Mouse (Mus musculus): ENCODE results near the gene Dnajb8. TPM values are rescaled to one million over a fixed set of nuclear protein-coding genes. Genes with fewer than 3 reads are reported as not detected.

Dnajb8 gene
- total RNA-seq, 2 experiments from 2014 or later, result not detected

DNA sequence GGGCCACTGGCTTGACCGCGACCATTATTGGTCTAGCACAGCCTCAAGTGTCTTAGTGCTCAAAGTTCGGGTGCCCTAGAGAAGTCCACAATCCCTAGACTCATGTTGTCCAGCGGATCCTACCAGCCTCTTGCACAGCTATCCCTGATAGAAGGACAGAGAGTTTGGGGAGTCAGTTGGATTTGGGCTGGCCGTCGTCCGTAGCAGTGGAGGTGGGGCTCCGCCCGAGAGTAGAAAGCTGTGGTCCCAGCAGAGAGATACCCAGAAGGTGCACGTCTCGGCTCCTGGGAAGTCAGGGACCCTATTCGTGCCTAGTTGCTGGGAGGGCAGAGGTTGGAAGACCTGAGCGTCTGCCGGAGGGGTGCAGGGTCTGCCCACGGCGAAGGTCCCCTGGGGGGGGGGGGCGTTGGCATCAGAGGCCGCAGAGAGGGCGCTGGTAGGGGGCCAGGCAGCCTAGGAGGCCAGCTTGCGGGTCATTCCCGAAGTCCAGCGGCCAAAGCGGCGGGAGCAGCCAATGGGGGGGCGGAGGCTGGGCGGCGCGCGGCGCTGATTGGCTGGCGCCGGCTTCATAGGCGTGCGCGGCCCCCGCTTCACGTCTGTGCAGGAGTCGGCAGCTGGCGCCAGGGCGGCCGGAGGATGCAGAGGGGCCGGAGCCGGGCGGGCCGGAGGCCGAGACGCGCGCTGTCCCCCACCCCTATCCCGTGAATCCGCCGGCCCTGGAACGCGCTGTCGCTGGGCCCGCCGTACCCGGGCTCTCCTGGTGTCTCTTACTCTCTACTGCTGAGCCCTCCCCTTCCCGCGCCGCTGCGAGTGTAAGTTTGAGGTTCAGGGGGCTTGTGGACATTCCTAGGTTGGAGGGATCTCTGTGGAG is 23.8 kb upstream of the Dnajb8 start:
- peak; percentile 52 for ATAC-seq (replicated peaks; ENCODE audit: low FRiP score, poor library complexity, severe bottlenecking)

DNA sequence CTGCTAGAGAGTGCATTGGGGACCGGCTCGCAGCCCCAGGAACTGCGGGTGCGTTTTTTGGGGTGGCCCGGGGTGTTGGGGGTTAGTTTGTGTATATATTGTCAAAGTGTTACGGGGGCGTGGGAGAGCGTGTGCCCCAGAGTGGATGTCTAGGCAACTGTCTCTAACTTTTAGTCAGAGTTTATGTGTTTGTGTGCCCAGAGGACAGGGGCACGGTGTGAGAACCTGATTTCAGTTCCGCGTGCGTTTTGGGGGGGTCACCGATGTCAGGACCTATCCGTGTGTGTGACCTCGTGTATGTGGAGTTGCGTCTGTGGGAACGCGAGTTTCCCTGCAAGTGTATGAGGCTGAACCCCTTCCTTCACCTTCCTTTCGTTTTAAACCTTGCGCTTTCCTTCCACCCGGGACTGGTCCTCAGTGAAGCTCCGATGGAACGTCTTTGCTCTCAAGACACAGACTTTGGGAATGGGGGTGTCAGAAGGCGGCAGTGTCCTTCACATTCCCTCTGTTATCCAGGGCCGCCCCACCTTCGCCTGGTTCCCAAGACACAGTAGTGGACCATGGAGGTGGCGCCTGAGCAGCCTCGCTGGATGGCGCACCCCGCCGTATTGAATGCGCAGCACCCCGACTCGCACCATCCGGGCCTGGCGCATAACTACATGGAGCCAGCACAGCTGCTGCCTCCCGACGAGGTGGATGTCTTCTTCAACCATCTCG is 22.9 kb upstream of the Dnajb8 start:
- ATAC-seq (replicated peaks; ENCODE audit: low FRiP score, poor library complexity, severe bottlenecking), result no peak

DNA sequence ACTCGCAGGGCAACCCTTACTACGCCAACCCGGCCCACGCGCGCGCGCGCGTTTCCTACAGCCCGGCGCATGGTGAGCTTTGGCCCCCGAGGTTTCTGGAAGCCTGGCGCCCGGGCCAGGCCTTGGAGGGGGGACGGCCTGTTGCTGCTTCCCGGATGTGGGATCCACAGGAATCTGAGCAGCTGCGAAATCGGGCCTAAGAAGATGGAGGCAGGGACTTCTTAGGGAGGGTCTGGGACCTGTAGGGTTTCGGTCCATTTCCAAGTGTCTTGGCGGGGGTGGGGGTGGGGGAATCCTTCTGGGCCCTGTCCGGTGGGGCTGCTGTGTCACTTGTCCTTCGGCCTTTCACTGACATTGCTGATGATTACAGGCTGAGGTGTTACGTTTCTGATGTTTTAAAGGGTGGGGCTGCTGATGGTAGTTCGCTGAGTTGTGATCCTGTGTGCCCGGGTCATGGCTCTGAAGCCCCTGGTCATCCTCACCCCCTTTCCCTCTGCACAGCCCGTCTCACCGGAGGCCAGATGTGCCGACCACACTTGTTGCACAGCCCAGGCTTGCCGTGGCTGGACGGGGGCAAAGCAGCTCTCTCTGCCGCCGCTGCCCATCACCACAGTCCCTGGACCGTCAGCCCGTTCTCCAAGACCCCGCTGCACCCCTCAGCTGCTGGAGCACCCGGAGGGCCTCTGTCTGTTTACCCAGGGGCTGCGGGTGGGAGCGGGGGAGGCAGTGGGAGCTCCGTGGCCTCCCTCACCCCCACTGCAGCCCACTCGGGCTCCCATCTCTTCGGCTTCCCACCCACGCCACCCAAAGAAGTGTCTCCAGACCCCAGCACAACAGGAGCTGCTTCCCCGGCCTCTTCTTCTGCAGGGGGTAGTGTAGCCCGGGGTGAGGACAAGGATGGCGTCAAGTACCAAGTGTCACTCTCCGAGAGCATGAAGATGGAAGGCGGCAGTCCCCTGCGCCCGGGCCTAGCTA is 22.1 kb upstream of the Dnajb8 start:
- no peak for ATAC-seq (replicated peaks; ENCODE audit: low FRiP score, poor library complexity, severe bottlenecking)

DNA sequence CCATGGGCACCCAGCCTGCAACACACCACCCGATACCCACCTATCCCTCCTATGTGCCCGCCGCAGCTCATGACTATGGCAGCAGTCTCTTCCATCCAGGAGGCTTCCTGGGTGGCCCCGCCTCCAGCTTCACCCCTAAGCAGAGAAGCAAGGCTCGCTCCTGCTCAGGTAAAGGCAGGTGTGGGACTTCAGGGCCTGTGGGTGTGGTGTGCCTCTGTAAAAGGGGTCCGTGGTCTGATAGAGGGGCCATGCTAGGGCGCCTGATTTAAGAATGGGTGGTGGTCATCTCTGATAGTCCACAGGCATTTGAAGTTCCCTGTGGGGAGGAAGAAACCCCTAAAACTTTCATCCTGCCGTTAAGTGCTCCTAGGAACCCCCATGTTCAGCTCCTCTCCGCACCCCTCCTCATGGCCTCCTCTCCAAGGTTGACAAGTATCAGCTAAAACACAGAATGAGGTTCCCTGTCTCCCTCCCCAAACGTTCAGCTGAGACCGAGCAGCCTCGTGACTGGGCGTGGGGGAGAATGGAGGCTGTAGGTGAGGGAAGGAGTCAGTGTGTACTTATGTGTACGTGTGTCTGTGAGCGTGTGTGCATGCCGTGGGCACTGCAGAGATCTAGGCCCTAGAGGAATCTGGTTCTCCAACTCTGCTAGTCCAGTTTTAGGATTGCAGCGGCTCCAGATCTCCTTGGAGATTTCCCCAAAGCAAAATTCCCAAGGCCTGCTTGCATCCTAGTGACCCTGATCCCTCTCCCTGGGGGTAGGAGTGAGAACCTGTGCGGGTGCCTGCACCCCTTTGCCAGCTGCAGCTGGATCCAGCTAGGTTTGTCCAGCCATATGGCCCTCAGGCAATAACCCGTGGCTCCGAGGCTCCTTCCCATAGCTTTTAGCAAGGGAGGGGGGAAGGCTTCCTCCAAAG is 21.1 kb upstream of the Dnajb8 start:
- ATAC-seq (replicated peaks; ENCODE audit: low FRiP score, poor library complexity, severe bottlenecking), result no peak

DNA sequence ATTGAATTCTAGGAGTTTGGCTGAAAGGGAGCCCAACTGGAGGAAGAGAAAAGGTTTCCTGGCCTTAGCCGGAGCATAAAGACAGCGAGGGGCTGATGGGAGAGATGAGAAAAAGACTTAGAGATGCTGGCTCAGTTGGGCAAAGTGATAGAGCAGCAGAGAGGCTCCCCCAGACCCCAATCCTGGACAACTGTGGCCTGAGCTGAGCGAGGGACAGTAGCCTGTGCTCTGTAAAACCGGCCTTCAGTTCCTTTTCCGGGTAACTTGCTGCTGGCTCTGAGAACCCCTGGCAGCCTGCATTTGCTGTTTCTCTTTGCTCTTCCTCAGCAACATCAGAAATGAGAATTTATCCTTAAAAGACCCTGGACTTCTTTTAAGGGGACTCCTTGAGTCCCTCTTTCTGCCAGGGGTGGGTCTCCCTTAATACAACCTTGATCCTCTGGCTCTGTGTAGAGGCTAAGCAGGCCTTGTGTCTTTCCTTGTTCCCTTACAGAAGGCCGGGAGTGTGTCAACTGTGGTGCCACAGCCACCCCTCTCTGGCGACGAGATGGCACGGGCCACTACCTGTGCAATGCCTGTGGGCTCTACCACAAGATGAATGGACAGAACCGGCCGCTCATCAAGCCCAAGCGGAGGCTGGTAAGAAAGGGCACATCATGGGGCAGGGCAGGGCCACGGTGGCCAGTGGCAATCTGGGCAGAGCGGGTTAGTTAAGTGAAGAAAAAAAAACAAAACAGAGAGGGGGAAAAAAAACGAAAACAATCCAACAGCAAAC is 20.0 kb upstream of the Dnajb8 start:
- no peak for ATAC-seq (replicated peaks; ENCODE audit: low FRiP score, poor library complexity, severe bottlenecking)

DNA sequence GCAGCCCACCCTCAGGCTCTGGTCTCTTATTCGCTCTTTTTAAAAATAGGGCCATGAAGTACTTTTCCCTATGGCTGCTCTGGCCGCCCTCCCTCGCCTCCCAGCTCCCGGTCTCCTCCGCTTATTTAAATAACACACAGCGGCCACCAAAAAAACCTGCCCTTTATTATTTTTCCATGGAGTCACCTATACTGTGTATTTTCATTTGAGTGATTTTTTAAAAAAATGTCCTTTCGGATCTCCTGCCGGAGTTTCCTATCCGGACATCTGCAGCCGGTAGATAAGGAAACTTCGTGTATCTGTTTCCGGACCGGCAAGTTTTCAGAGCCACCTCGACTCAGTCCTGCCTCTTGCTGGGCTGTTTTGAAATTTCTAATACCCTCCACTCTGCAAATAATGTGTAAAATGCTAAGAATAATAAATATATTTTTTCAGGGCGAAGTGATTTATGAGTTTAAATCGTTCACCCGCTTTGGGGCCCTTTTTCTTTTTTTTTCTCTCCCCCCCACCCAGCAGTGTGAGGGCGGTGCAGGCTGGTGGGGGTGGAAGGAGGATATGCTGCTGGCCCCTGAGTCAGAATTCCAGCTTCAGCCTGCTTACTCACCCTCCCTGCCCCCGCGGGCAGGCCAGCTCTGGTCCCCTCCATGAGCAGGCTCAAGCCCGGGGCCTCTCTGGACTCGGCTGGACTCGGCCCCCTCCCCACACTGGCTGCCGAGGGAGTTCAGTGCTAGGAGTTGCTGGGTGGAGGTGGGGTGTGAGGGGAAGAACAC is 19.0 kb upstream of the Dnajb8 start:
- ATAC-seq (replicated peaks; ENCODE audit: low FRiP score, poor library complexity, severe bottlenecking), result no peak

- no peak for ATAC-seq (replicated peaks; ENCODE audit: low FRiP score, poor library complexity, severe bottlenecking)
These were observed 18.2 kb upstream of the Dnajb8 start for GRCm38 (mm10) chr6:88203791-88204405.

- ATAC-seq (replicated peaks; ENCODE audit: low FRiP score, poor library complexity, severe bottlenecking), result no peak
These were observed 17.3 kb upstream of the Dnajb8 start for GRCm38 (mm10) chr6:88204531-88205385.

- ATAC-seq (replicated peaks; ENCODE audit: low FRiP score, poor library complexity, severe bottlenecking), result no peak
These were observed 16.7 kb upstream of the Dnajb8 start for GRCm38 (mm10) chr6:88205386-88205700.

DNA sequence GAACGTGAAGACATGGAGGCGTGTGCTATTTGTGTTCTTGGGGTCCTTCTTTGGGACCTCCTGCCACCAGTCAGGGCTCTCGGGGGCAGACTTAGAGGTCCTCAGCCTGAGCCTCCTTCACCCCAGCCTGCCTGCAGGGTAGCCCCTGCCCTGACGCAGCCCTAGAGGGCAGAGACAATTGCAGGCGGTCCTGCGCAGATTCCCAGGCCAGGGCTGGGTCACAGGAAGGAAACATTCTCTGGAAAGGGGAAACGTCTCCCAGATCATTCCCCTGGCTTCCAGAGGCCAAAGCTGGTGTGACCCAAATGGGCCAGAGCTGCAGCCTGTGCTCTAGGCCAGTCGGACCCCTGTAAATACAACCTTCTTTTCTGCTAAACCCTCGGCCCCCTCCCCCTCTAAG is 16.1 kb upstream of the Dnajb8 start:
- no peak for ATAC-seq (replicated peaks; ENCODE audit: low FRiP score, poor library complexity, severe bottlenecking)

DNA sequence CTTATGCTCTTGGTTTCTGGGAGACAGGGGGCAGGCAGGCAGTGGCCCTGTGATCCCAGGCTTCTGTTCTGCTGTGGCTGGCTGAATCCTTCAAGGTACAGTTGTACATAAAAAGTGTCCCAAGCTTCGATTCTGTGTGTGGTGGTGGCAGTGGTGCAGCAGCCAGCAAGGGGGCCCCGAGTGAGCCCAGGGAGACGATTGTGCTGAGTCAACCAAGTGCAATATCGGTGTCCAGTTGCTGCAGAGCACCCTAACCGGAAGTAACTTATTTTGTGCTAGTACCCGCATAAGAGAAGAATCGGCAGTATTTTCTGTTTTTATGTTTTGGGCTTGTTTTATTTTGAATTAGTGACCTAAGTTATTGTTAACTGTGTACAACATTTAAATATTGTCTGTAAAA is 15.5 kb upstream of the Dnajb8 start:
- ATAC-seq (replicated peaks; ENCODE audit: low FRiP score, poor library complexity, severe bottlenecking), result no peak

- ATAC-seq (replicated peaks; ENCODE audit: low FRiP score, poor library complexity, severe bottlenecking), result no peak
These were observed 14.6 kb upstream of the Dnajb8 start for GRCm38 (mm10) chr6:88207403-88208033.

- ATAC-seq (replicated peaks; ENCODE audit: low FRiP score, poor library complexity, severe bottlenecking), result no peak
These were observed 13.7 kb upstream of the Dnajb8 start for GRCm38 (mm10) chr6:88208321-88208720.

- ATAC-seq (replicated peaks; ENCODE audit: low FRiP score, poor library complexity, severe bottlenecking), result no peak
These were observed 12.6 kb upstream of the Dnajb8 start for GRCm38 (mm10) chr6:88209453-88209852.

GRCm38 (mm10) chr6:88210182-88210581 is 11.9 kb upstream of the Dnajb8 start:
- no peak for ATAC-seq (replicated peaks; ENCODE audit: low FRiP score, poor library complexity, severe bottlenecking)

DNA sequence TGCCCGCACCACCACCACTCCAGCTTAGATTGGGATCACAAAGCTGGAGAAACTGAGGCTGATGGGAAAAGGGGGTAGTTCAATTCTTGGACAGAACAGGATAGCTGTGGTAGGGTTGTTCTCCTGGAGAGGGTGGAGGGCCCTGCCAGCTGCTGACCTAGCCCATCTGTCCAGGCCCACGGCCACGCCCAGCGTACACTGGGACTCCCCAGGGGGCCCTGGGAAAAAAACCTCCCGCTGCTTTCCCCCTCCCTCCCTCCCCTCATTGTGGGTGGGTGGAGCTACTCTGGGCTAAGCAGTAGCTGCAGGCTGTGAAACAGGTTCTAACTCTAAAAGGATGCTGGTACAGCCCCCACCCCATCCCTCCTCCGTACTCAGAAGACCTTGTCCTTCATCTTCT is 6.3 kb upstream of the Dnajb8 start:
- no peak for ATAC-seq (replicated peaks; ENCODE audit: low FRiP score, poor library complexity, severe bottlenecking)
